Mouse (Mus musculus) brown adipose tissue, adult 24 weeks (tissue): Measurements from ENCODE around the gene Ceacam19. TPM values are rescaled to one million over a fixed set of nuclear protein-coding genes. Genes with fewer than 3 reads are reported as not detected.

Source experiments
- H3K27ac ChIP-seq: fragments of 200-500 bp; replicated peaks from 2 replicates; pipeline ENCODE4 v1.5.1; 2012; ENCODE audit warnings: low read depth, mild to moderate bottlenecking, low read length
- H3K4me1 ChIP-seq: fragments of 200-500 bp; 2 replicates; pipeline ENCODE4 v1.6.1; 2012; ENCODE audit warnings: low read length, mixed read lengths; ENCODE audit not compliant: control insufficient read depth, insufficient read depth, insufficient read length
- H3K4me3 ChIP-seq: fragments of 200-500 bp; 2 replicates; pipeline ENCODE4 v1.5.1; 2012; ENCODE audit warnings: low read depth, mild to moderate bottlenecking, low read length, moderate library complexity; ENCODE audit not compliant: insufficient read depth
- polyA plus RNA-seq: library from polyadenylated mRNA; stranded (reverse); fragments of >200 nt; gene quantifications from 2 replicates; pipeline ENCODE4 v1.2.4, GENCODE M21; 2012; ENCODE audit not compliant: missing spikeins, insufficient read depth, insufficient read length

The Ceacam19 gene
- polyA plus RNA-seq, 1 experiment = not detected

DNA sequence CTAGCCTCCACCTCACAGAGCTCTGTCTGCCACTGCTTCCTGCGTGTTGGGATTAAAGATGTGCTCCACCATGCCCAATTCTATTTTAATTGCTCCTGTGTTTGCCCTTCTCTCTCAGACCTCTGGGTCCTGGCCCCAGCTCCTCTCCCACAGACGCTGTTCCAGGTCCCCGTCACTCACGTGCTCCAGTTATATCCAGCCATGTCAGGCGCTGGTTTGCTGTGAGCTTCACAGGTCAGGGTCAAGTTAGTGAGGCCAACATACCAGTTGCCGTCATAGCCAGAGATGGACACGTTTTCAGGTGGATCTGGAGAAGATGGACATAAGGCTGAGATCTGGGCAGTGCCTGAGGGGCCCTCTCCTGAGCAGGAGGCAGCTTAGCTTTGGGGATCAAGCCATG is 26.8 kb upstream of the Ceacam19 start:
- no peak overlapping the region for H3K27ac ChIP-seq
- no peak overlapping the region for H3K4me3 ChIP-seq
- H3K4me1 ChIP-seq = no peaks in the 10 kb centered on the region

DNA sequence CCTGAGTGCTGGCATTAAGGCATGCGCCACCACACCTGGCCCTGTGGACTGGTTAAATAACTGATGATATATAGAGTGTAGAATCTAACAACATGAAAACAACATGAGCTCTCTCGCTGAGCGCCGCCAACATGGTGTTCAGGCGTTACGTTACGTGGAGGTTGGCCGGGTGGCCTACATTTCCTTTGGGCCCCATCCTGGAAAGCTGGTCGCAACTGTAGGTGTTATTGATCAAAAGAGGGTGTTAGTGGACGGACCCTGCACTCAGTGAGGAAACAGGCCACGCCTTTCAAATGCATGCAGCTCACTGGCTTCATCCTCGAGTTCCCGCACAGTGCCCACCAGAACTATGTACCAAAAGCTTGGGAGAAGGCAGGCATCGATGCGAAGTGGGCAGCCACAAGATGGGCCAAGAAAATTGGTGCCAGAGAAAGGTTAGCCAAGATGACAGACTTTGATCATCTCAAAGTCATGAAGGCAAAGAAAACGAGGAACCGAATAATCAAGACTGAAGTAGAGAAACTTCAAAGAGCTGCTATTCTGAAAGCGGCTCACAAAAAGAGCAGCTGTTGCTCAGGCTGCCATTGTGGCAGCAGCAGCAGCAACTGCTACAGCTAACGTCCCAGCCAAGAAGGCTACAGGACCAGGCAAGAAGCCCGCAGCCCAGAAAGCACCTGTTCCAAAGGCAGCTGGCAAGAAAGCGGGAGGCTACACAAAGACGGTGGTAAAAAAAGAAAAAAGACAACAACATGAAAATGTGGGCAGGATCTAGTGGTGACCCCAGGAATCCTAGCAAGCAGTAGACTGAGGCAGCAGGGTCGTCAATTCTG is 24.1 kb upstream of the Ceacam19 start:
- H3K4me1 ChIP-seq = no peaks in the 10 kb centered on the region
- H3K27ac ChIP-seq = no peak overlapping the region
- no peak overlapping the region for H3K4me3 ChIP-seq

DNA sequence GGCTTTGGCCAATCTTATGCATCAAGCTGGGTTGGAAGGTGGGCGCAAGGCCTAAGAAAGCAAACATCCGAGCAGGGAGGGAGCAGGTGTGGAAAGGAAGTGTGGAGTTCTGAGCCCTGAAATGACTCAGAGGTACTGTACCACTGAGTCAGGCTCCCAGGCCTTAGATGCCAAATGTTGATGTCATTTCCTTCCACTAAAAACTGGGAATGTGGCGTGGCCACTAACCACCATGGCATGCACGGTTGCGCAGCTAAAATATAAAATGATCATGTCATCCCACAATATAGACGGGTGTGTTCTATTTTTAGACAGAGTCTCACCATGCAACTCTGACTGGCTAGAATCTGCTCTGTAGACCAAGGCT is 23.5 kb upstream of the Ceacam19 start:
- Histone ChIP-seq H3K27ac (no peak overlapping the region), H3K4me1 (no peaks in the 10 kb centered on the region)

DNA sequence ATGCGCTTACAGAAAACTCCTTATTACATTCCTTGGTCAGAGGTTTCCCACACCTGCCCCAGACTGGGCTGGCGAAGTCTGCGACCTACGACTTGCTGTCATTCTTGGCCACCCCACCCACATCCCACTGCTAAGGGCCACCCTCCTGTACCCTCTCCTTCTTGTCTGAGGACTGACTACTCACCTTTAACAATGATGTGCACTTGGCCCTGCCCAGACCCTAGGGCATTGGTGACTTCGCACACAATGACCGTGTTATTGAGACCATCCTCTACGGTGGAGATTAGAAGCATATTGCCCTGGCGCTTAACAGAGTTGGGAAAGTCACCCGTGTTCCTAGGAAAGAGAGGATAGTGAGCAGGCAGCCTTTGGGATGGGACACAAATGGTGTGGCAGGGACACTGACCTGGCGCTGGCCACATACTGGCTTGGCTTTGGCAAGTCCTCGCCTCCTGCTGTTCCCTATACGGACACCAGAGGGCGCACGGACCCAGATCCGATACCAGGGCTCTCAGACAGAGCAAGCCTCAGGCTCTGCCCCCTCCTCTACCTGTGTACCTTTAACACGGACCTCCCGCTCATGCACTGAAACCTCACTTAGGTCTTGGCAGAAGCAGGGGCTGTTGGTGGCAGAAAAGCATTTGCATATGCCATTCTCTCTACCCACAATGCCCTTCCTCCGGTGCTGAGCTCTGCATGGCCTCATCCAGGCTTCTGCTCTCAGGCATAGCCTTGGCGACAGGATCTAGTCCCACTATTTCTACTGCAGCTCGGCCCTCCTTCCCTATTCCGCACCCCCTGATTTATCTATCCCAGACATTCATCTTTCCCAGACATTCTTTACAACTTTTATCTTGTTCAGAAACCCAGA is 22.9 kb upstream of the Ceacam19 start:
- Histone ChIP-seq H3K4me3 (no peak overlapping the region), H3K4me1 (no peaks in the 10 kb centered on the region), H3K27ac (no peak overlapping the region)

More for the DNA sequence above, 23.5 kb upstream of the Ceacam19 start:
- H3K4me3 ChIP-seq = no peak overlapping the region

DNA sequence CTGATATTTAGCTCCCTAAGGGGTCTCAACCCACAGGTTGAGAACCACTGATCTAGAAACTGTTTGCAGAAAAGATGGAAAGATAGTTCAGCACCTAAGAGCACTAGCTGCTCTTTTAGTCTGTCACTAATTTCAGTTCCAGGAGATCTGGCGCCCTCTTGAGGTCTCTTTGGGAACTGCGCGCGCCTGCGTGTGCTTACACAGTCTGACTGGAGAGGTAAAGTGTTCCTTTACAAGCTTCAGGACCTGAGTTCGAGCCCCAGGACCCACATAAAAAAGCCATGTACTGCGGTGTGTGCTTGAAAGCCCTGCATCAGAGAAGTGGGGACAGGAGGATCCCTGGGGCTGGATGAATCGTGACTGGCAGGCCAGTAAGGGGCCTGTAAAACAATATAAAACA is 2.1 kb upstream of the Ceacam19 start:
- Histone ChIP-seq H3K27ac (no peak overlapping the region), H3K4me3 (no peak overlapping the region), H3K4me1 (no peaks in the 10 kb centered on the region)

DNA sequence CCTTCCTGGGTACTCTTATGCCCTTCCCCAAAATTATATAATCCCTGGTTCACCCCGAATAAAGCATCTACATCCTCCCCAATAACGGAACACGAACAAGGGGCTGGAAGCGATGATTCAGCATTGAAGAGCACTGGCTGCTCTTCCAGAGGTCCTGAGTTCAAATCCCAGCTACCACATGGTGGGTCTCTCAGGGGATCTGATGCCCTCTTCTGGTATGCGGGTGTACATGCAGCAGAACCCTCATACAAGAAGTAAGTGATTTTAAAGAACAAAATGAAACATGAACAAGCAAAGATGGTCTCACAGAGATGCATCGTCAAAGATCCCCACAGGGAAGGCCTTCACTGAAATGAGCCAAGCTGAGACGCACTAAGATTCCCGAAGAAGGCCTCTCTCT is 7.0 kb downstream of the Ceacam19 start:
- Histone ChIP-seq H3K27ac (no peak overlapping the region), H3K4me3 (no peak overlapping the region), H3K4me1 (no peaks in the 10 kb centered on the region)

DNA sequence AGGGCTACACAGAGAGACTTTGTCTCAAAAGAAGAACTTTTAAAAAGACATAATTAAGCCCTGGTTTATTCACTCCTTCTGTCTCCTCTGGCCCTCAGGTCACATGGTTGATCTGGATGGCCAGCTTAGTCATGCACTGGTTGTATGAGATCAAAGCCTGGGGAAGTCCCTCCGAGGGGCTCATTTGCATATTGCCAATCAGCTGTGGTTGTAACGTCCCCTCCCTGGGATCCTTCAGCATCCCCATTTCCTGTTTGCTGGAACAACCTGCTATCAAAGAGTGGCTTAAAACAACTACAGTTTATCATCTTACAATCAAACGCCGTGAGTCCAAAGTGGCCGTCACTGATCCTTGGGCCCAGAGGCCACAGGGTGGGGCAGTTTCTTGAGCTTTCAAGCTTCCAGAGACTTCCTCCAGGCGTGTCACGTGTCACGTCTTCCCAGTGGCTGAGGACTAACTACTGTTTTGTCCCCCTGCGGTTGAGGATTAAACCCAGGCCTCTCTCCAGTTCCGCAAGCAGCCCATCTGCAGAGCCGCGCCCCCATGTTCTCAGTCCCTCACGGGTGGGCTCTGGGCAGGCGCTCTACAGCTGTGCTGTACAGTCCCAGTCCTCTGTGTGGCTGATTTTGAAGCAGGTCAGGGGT is 10.9 kb downstream of the Ceacam19 start:
- Histone ChIP-seq H3K27ac (peak overlapping the region; percentile 70), H3K4me3 (no peak overlapping the region), H3K4me1 (no peaks in the 10 kb centered on the region)

DNA sequence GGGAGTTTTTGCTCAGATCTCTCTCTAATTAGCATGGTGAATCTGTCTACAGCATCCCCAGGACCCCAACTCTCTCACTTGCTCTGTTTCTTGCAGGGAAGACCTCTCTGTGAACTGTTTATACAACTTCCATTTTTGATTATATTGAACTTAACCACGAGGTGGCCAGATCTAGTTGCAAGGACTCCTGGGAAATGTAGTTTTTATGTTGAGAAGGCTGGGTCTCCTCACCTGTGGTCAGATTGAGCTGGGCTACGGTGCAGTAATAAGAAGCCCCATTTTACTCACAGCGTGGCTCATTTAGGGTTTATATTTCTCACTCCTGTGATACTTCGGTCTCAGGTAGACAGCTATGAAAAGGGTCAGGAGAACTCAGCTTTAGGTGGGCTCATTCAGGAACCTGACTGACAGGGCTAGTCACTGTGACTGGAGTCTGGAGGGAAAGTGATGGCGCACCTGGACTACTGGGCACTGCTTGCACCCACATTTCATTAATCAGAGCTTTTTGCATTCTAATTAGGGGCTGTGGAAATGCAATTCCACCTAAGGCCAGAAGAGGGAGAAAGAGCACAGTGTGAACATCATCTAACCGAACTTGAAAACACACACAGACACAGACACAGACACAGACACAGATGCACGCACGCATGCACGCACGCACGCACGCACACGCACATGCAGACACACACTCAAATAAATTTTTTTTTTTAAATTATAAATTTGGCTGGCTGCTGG is 11.7 kb downstream of the Ceacam19 start:
- Histone ChIP-seq H3K4me1 (0 out of 2 replicates have a peak, but pooled peaks cover 3% of the 10 kb centered on the region), H3K27ac (no peak overlapping the region), H3K4me3 (no peak overlapping the region)

DNA sequence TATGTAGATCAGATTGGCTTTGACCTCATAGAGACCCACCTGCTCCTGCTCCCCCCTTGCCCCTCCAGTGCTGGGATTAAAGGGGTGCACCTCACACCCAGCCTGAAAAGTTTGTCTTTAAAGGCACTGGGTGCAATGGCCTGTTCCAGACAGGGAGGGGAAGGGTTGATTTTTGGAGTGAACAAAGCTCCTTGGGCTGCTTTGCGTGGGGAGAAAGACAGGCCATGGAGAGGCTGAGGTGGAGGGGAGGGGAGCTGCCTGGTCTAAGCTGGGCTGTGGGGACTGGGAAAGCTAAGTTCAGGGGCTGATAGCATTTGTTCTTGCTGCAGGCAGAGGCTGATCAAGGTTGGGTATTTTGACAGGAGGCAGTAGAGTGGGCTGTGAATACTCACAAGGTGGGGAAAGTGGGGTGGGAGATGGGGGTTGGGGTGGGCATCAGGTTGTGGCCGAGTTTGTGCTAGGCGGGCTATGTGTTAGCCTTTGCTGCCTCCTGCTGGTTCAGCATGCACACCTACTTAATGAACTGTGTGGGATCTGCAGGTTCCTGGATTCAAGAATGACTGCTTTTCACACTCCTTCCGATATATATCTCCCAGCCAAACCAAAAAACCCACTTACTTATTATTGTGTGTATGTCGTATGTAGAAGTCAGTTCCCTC is 15.7 kb downstream of the Ceacam19 start:
- Histone ChIP-seq H3K27ac (peak overlapping the region; percentile 95), H3K4me3 (no peak overlapping the region), H3K4me1 (peaks cover 16% of the 10 kb centered on the region)

DNA sequence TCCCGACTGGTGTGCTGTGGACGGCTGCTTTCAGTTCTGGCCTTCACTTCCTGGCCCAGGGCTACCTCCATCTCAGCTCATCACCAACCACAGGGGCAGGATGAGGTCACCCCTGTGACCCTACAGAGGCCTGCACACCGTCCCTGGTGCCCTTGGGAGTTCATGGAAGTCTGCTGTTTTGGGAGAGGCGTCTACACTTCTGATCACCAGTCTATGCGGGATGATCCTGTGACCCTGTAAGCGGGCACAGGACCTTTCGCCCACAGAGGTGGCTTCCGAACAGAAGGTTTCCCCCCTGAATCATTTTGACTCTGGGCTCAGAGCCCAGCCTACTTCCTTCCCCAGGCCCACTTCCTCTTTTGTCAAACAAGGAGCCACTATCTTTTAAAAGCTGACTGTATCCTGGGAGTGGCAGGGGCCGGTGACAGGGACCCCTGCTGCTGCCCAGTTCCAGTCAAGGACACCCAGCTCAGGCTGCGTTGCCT is 16.6 kb downstream of the Ceacam19 start:
- Histone ChIP-seq H3K4me3 (peak overlapping the region; percentile 15; the same call in 1 of the 2 replicates), H3K4me1 (peaks cover 25% of the 10 kb centered on the region), H3K27ac (peak overlapping the region; percentile 95)

DNA sequence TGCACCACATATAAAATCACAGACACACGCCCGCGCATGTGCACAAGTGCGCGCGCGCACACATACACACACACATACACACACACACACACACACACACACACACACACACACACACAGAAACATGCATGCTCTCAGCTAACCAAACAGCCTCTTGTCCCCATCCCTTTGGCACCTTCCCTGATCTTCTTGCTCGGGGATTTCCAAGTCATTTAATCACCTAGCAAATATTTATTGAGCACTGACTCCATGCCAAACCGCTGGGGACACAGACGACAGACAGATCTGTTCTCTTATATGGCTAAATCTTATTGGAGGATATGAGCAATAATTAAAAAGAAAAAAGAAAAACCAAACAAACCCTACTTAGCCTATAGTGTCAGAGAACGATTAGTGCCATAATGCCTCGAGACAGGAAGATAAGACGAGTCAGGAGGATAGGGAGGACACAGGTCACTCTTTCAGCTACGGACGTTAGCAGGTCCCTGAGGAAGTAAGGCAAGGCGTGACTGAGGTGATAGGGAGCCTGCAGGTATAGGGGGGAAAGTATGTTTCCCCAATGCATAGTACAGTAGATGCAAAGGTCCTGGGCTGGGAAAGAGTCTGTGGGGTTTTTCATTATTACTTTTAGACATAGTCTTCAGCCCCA is 19.9 kb downstream of the Ceacam19 start:
- no peak overlapping the region for H3K27ac ChIP-seq
- no peak overlapping the region for H3K4me3 ChIP-seq
- peaks cover 46% of the 10 kb centered on the region for H3K4me1 ChIP-seq

DNA sequence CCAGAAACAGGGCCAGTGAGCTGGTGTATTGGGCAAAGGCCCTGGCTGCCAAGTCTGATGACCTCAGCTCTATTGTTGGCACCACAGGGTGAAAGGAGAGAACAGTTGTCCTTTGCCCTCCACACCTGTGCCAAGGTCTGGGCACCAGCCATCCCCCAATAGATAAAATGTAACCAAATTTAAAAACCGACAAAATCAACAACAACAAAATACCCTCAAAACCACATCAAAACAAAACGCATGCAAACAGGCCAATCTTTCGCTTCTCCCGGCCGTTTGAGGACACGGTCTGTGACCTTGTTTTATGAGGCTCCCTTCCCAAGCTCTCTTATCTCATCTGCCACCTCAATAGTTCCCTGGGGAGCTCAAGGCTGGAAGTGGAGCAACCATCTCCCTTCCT is 21.3 kb downstream of the Ceacam19 start:
- Histone ChIP-seq H3K4me1 (peaks cover 45% of the 10 kb centered on the region), H3K4me3 (no peak overlapping the region), H3K27ac (peak overlapping the region; percentile 56; the same call in 1 of the 2 replicates)

DNA sequence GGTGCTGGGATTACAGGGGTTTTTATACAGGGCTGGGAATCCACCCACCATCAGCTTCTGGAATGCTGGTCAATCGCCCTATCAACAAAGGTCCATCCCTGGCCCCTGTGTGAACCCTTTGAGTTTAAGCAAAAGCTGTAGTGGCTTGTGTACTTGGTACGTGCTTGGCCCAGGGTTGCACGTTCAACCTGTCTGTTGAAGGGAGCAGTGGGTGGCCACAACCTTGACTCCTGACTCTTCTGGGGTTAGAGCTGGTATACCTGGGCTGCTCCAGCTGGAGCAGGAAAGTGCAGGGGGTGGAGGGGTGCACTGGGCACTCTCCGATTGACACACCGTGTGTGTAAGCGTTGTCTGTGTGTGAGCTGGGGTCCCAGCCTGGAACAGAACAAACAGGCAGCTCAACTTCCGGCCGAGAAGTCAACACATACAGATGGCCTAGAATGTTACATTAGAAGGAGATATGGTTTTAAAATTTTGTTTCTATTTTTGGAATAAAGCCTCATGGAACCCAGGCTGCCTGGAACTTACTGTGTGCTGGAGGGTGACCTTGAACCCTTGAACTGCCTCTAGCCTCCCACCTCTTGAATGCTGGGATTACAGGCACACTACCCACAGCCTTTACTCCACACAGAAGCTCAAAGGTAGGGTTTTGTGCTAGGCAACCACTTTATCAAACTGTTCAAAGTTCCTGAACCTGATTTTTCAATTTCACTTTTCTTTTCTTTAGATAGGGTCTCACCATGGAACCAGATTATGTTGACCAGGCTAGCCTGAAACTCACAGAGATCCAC is 22.3 kb downstream of the Ceacam19 start:
- Histone ChIP-seq H3K4me3 (no peak overlapping the region), H3K4me1 (peaks cover 37% of the 10 kb centered on the region), H3K27ac (no peak overlapping the region)
